Mouse (Mus musculus): ENCODE data around the gene Chit1. TPM values are rescaled to one million over a fixed set of nuclear protein-coding genes. Genes with fewer than 3 reads are reported as not detected.
A peak's percentile ranks its signal among the peaks of the same experiment; 100 is the strongest.

The Chit1 gene
- polyA plus RNA-seq, 1 experiment from 2014 or later = not detected

- peak; percentile 73 for ATAC-seq (ENCODE audit: low FRiP score)
- Histone ChIP-seq H3K4me2 (replicated peaks; ENCODE audit: low read depth, low read length) (peak overlapping the region; percentile 63), H3K27ac (ENCODE audit: low read depth, low read length) (peak overlapping the region; percentile 75), H3K27me3 (ENCODE audit: control insufficient read depth, insufficient read depth, low read length) (no peaks in the 10 kb centered on the region), H3K4me1 (replicated peaks; ENCODE audit: control insufficient read depth, insufficient read depth, low read length) (peaks cover 9% of the 10 kb centered on the region; the same call in 1 of the 2 replicates), H3K4me3 (ENCODE audit: low read depth, low read length) (peak overlapping the region; percentile 34), H3K36me3 (ENCODE audit: control insufficient read depth, insufficient read depth, low read length) (no peaks in the 10 kb centered on the region), H3K9ac (ENCODE audit: low read depth, low read length) (peak overlapping the region; percentile 38), H3K9me3 (ENCODE audit: control insufficient read depth, low read length) (no peaks in the 10 kb centered on the region)
- WGBS = 10% methylated on average over 17 of the region's 17 CpGs
- peak; percentile 77 for DNase-seq (ENCODE audit: low spot score)
Observed at GRCm38 (mm10) chr1:134098726-134099515, 12.1 kb upstream of the Chit1 start.

GRCm38 (mm10) chr1:134099516-134100235, 11.4 kb upstream of the Chit1 start:
- DNase-seq (ENCODE audit: low spot score) = no peak
- ATAC-seq (ENCODE audit: low FRiP score) = no peak
- WGBS = 31% methylated on average over 12 of the region's 12 CpGs
- H3K36me3 ChIP-seq (ENCODE audit: control insufficient read depth, insufficient read depth, low read length) = no peaks in the 10 kb centered on the region
- H3K4me3 ChIP-seq (ENCODE audit: low read depth, low read length) = peak overlapping the region; percentile 34
- peak overlapping the region; percentile 38 for H3K9ac ChIP-seq (ENCODE audit: low read depth, low read length)
- peaks cover 9% of the 10 kb centered on the region; the same call in 1 of the 2 replicates for H3K4me1 ChIP-seq (replicated peaks; ENCODE audit: control insufficient read depth, insufficient read depth, low read length)
- H3K9me3 ChIP-seq (ENCODE audit: control insufficient read depth, low read length) = no peaks in the 10 kb centered on the region
- peak overlapping the region; percentile 75 for H3K27ac ChIP-seq (ENCODE audit: low read depth, low read length)
- no peaks in the 10 kb centered on the region for H3K27me3 ChIP-seq (ENCODE audit: control insufficient read depth, insufficient read depth, low read length)
- H3K4me2 ChIP-seq (replicated peaks; ENCODE audit: low read depth, low read length) = peak overlapping the region; percentile 63

- Histone ChIP-seq H3K4me1 (replicated peaks; ENCODE audit: control insufficient read depth, insufficient read depth, low read length) (peaks cover 9% of the 10 kb centered on the region; the same call in 1 of the 2 replicates), H3K4me3 (ENCODE audit: low read depth, low read length) (no peak overlapping the region)
Observed at GRCm38 (mm10) chr1:134100401-134100800, 10.6 kb upstream of the Chit1 start.

GRCm38 (mm10) chr1:134100928-134101327, 10.1 kb upstream of the Chit1 start:
- H3K27ac ChIP-seq (ENCODE audit: low read depth, low read length) = no peak overlapping the region
- 84% methylated on average over 4 of the region's 4 CpGs for WGBS
- no peaks in the 10 kb centered on the region for H3K9me3 ChIP-seq (ENCODE audit: control insufficient read depth, low read length)
- no peak overlapping the region for H3K9ac ChIP-seq (ENCODE audit: low read depth, low read length)
- peaks cover 9% of the 10 kb centered on the region; the same call in 1 of the 2 replicates for H3K4me1 ChIP-seq (replicated peaks; ENCODE audit: control insufficient read depth, insufficient read depth, low read length)
- no peaks in the 10 kb centered on the region for H3K36me3 ChIP-seq (ENCODE audit: control insufficient read depth, insufficient read depth, low read length)
- ATAC-seq (ENCODE audit: low FRiP score) (no peak), DNase-seq (ENCODE audit: low spot score) (no peak)
- H3K4me3 ChIP-seq (ENCODE audit: low read depth, low read length) = no peak overlapping the region
- no peak overlapping the region for H3K4me2 ChIP-seq (replicated peaks; ENCODE audit: low read depth, low read length)
- H3K27me3 ChIP-seq (ENCODE audit: control insufficient read depth, insufficient read depth, low read length) = no peaks in the 10 kb centered on the region

More at GRCm38 (mm10) chr1:134100401-134100800, 10.6 kb upstream of the Chit1 start:
- DNase-seq (ENCODE audit: low spot score) (no peak), ATAC-seq (ENCODE audit: low FRiP score) (no peak)
- Histone ChIP-seq H3K9me3 (ENCODE audit: control insufficient read depth, low read length) (no peaks in the 10 kb centered on the region), H3K27ac (ENCODE audit: low read depth, low read length) (no peak overlapping the region), H3K27me3 (ENCODE audit: control insufficient read depth, insufficient read depth, low read length) (no peaks in the 10 kb centered on the region), H3K9ac (ENCODE audit: low read depth, low read length) (no peak overlapping the region), H3K36me3 (ENCODE audit: control insufficient read depth, insufficient read depth, low read length) (no peaks in the 10 kb centered on the region), H3K4me2 (replicated peaks; ENCODE audit: low read depth, low read length) (no peak overlapping the region)
- WGBS = 82% methylated on average over 5 of the region's 5 CpGs

- Histone ChIP-seq H3K9me3 (ENCODE audit: control insufficient read depth, low read length) (no peaks in the 10 kb centered on the region), H3K27me3 (ENCODE audit: control insufficient read depth, insufficient read depth, low read length) (no peaks in the 10 kb centered on the region), H3K4me1 (replicated peaks; ENCODE audit: control insufficient read depth, insufficient read depth, low read length) (peaks cover 9% of the 10 kb centered on the region; the same call in 1 of the 2 replicates), H3K36me3 (ENCODE audit: control insufficient read depth, insufficient read depth, low read length) (no peaks in the 10 kb centered on the region), H3K4me3 (ENCODE audit: low read depth, low read length) (no peak overlapping the region), H3K27ac (ENCODE audit: low read depth, low read length) (no peak overlapping the region), H3K4me2 (replicated peaks; ENCODE audit: low read depth, low read length) (no peak overlapping the region), H3K9ac (ENCODE audit: low read depth, low read length) (no peak overlapping the region)
- 76% methylated on average over 3 of the region's 3 CpGs for WGBS
- DNase-seq (ENCODE audit: low spot score) = no peak
- no peak for ATAC-seq (ENCODE audit: low FRiP score)
Observed at GRCm38 (mm10) chr1:134101593-134101992, 9.4 kb upstream of the Chit1 start.

GRCm38 (mm10) chr1:134103861-134104260, 7.2 kb upstream of the Chit1 start:
- DNase-seq (ENCODE audit: low spot score) (no peak), ATAC-seq (ENCODE audit: low FRiP score) (no peak)
- Histone ChIP-seq H3K4me3 (ENCODE audit: low read depth, low read length) (no peak overlapping the region), H3K27ac (ENCODE audit: low read depth, low read length) (no peak overlapping the region), H3K36me3 (ENCODE audit: control insufficient read depth, insufficient read depth, low read length) (no peaks in the 10 kb centered on the region), H3K9me3 (ENCODE audit: control insufficient read depth, low read length) (no peaks in the 10 kb centered on the region), H3K4me2 (replicated peaks; ENCODE audit: low read depth, low read length) (no peak overlapping the region), H3K9ac (ENCODE audit: low read depth, low read length) (no peak overlapping the region), H3K27me3 (ENCODE audit: control insufficient read depth, insufficient read depth, low read length) (no peaks in the 10 kb centered on the region), H3K4me1 (replicated peaks; ENCODE audit: control insufficient read depth, insufficient read depth, low read length) (peaks cover 5% of the 10 kb centered on the region; the same call in 1 of the 2 replicates)
- WGBS = 85% methylated on average over 5 of the region's 5 CpGs

- no peak for DNase-seq (ENCODE audit: low spot score)
- WGBS = 76% methylated on average over 11 of the region's 11 CpGs
- no peaks in the 10 kb centered on the region for H3K9me3 ChIP-seq (ENCODE audit: control insufficient read depth, low read length)
- H3K9ac ChIP-seq (ENCODE audit: low read depth, low read length) = no peak overlapping the region
- H3K36me3 ChIP-seq (ENCODE audit: control insufficient read depth, insufficient read depth, low read length) = no peaks in the 10 kb centered on the region
- no peaks in the 10 kb centered on the region for H3K4me1 ChIP-seq (replicated peaks; ENCODE audit: control insufficient read depth, insufficient read depth, low read length)
- H3K4me3 ChIP-seq (ENCODE audit: low read depth, low read length) = no peak overlapping the region
- no peak overlapping the region for H3K4me2 ChIP-seq (replicated peaks; ENCODE audit: low read depth, low read length)
- ATAC-seq (ENCODE audit: low FRiP score) = no peak
- no peak overlapping the region for H3K27ac ChIP-seq (ENCODE audit: low read depth, low read length)
- H3K27me3 ChIP-seq (ENCODE audit: control insufficient read depth, insufficient read depth, low read length) = no peaks in the 10 kb centered on the region
Observed at GRCm38 (mm10) chr1:134105043-134105763, 5.8 kb upstream of the Chit1 start.

- Histone ChIP-seq H3K4me2 (replicated peaks; ENCODE audit: low read depth, low read length) (no peak overlapping the region), H3K36me3 (ENCODE audit: control insufficient read depth, insufficient read depth, low read length) (no peaks in the 10 kb centered on the region), H3K9me3 (ENCODE audit: control insufficient read depth, low read length) (no peaks in the 10 kb centered on the region), H3K27ac (ENCODE audit: low read depth, low read length) (no peak overlapping the region), H3K4me3 (ENCODE audit: low read depth, low read length) (no peak overlapping the region), H3K27me3 (ENCODE audit: control insufficient read depth, insufficient read depth, low read length) (no peaks in the 10 kb centered on the region), H3K9ac (ENCODE audit: low read depth, low read length) (no peak overlapping the region), H3K4me1 (replicated peaks; ENCODE audit: control insufficient read depth, insufficient read depth, low read length) (no peaks in the 10 kb centered on the region)
- no peak for DNase-seq (ENCODE audit: low spot score)
- no peak for ATAC-seq (ENCODE audit: low FRiP score)
- WGBS = 54% methylated on average over 3 of the region's 3 CpGs
Observed at GRCm38 (mm10) chr1:134105764-134106430, 5.1 kb upstream of the Chit1 start.
